Mouse (Mus musculus): ENCODE results near the gene Smpdl3a.

The Smpdl3a gene

DNA sequence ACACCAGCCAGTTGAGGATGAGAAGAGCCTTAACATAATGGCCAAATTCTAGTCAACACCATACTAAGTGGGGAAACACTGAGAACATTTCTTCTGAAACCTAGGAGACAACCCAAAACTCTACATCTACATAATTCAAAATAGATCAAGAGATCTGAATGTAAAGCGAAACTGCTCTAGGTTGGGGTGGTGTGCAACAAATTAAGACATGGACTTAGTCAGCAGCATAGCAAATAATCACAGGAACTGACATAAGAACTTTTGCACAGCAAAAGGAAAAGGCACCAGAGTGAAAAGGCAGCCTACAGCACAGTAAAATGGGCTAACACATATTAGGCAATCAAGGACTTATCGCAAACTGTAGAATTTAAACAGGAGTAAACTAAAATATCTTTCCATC lies 25.1 kb downstream of the Smpdl3a start:
- DNase-seq (ENCODE audit: low spot score in 2 of 2) = no peak

DNA sequence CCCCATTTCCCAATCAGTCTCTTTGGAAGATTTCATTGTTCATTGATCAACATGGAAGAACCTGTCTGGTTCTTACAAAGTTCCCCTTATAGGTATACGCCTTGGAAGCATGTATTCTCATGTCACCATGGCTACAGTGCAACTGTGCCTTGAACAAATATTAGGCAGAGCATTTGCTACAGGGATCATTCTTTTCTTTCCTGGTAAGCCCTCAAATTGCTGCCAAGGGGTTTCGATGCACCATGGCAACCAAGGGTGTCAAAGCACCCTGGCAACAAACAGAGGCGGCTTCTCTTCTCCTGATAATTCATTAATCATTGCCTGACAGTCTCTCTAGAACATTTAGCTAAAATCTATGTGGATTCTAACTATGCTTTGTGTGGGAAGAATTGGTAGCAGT lies 28.3 kb downstream of the Smpdl3a start:
- peak; percentile 71 to 77 for DNase-seq (ENCODE audit: low spot score in 2 of 2)

DNA sequence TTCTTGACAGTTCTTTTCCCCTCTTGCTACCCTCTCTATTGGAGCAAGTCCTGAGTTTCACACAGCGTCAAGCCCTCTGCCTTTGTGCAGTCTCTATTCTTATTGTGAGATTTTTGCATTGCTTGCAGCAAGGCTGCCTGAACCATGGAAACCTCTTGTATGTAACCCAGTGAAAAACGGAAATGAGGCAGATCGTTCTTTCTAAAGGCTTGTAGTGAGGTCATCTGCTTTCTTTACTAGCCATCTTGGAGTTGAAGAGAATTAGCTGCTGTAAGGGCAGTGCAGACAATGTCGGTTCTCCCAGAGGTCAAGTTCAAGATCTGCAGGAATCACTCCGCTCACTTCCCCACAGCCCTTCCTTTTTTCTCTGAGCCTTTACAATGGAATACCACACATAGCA lies 34.5 kb downstream of the Smpdl3a start:
- DNase-seq (ENCODE audit: low spot score in 2 of 2) = peak in 1 of 2 experiments; percentile 35

DNA sequence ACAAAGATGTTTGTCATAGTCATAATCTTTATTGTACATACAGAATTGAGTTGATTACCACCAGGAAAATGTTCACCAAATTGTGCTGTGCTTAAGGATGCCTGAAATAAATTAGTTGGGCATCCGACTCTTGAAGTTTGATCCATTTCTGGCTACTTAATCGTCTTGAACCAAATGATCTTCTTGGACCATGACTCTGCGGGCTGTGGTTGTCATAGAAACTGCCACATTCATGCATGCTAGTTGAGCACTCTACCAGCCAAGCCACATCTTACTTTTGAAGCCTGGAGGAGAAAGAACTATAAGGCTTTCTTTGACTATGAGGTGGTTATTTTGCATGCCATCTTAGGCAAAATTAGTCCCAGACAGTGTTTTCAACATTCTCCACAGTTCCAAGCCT lies 35.5 kb downstream of the Smpdl3a start:
- peak in 1 of 2 experiments; percentile 25 for DNase-seq (ENCODE audit: low spot score in 2 of 2)

DNA sequence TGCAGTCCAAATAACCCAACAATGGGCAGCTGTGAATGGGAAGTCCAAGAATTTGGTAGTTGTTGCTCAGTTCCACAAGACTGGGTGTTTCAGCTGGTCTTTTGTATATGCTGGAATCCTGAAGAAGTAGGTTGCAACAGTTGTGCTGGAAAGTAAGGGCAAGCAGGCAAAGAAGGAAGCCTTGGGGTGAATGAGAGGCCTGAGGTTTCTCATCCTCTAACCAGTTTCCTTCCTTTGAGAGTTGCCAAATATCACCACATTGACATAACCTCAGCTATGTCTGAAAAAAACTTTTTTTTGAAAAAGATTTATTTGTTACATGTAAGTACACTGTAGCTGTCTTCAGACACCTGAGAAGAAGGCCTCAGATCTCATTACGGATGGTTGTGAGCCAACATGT lies 41.0 kb downstream of the Smpdl3a start:
- no peak for DNase-seq (ENCODE audit: low spot score in 2 of 2)

DNA sequence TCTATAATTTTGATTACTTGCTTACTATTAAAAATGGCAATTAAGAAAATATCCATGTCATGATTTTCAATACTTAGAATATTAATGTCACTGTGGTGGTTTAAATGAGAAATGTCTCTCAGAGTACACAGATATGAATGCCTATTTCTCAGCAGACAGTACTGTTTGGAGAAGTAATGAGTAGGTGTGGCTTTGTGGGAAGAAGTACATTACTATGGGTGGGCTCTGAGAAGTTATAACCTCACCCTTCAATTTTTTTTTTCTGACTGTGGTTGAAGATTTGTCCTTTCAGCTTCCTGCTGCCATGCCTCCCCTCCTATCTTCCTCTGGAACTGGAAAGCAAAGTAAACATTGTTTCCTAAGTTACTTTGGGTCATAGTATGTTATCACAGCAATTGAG lies 41.8 kb downstream of the Smpdl3a start:
- DNase-seq (ENCODE audit: low spot score in 2 of 2) = no peak

DNA sequence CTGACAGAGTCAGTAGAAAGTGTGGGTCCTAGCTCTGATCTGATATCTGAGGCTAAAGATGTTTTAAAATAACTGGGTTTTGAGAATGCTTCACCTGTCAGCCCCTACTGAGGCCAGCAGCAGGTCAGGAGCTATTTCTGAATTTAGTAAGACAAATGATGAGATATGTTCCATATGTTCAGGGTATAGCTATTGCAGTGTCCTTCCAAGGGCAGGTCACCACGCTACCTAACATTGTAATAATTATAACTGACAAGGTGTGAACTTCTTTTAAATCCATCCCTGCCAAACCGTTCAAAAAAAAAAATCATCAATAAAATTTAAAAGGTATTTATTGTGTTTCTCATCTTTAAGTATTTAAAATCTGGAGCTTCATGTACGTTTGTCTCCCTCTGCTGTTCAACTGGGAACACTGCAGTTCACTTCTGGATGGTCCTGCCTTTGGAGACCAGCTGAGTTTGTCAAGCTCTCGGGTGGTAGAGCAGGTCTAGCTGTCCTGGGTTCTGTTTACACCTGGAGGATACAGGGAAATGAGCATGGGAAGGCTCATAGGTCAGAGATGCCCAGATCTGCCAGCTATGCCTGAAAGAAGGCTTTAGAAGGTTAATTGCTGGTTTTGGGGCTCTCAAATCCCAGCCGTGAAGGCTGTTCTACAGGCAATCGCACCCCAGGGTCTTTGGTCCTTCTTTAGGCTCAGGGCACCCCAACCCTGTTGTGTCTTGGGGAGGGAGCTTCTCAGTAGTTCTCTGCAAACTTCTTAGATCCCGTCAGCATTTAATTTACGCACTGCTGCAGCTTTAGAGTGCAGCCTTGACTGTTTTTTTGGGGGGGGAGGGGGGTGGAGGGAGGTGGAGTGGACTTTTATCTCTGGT lies 47.7 kb downstream of the Smpdl3a start:
- peak; percentile 71 to 76 for DNase-seq (ENCODE audit: low spot score in 2 of 2)

DNA sequence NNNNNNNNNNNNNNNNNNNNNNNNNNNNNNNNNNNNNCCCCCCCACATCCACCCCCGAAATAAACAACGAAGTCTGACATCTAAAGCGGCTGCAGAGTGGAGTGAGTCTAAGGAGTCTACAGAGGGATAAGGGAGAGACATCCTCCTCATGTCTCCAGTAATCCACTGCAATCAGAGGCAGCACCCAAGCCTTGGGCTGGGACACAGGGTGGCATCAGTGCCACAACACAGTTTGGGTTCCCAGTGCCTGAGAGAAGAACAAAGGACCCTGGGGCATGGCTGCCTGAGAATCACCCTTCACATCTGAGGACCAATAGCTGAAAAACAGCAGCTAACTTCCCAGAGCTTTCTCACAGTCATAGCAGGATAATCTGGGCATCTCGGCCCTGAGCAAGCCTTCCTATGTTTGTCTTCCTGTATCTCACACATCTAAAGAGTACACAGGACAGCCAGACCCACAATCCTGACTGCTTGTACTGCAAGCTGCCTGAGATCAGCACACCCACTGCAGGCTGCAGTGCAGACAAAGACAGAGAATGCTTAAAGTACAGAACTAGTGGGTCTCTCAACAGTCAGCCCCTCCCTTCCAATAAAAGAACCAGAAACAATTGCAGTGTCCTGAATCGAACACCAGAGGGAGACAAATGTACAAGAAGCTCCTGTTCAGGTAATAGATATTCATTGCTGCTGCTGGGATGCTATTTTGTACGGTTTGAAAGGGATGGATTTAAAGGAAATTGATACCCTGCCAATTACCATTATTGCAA lies 54.0 kb downstream of the Smpdl3a start:
- DNase-seq (ENCODE audit: low spot score in 2 of 2) = peak; percentile 40 to 43

All from right cerebral cortex, postnatal 10 days (tissue).